Mouse (Mus musculus) embryonic stem cell, embryonic (primary cell): Measurements from ENCODE around the gene Rbbp6.

Experiments
- CTCF ChIA-PET, 4 experiments: fragments of 300-600 bp in 2 of 4; fragments of 350-600 bp in 2 of 4; sonication (Branson Sonifier 250); formaldehyde crosslinking; loops; one replicate each; lab custom pipeline; 2022; ENCODE audit warnings: inconsistent platforms in 2 of 4; lab: Charles Lee
- POLR2A ChIA-PET, 4 experiments: fragments of 300-600 bp in 2 of 4; fragments of 350-600 bp in 2 of 4; sonication (Branson Sonifier 250); formaldehyde crosslinking; loops; one replicate each; lab custom pipeline; 2022; ENCODE audit warnings: antibody characterized with exemption in 4 of 4, inconsistent platforms in 1 of 4; lab: Charles Lee

The Rbbp6 gene

GRCm38 (mm10) chr7:123007743-123008142 is 42.3 kb downstream of the Rbbp6 start:
- POLR2A ChIA-PET: interaction anchor here (0.6 to 1.7 kb wide), 9 partner anchors 7 to 931 kb away, joined by 3 to 5 read pairs (median 3); no protein-coding TSS in a partner anchor
- CTCF ChIA-PET: interaction anchor here (0.6 to 1.9 kb wide), 5 partner anchors 12 to 531 kb away, joined by 3 to 7 read pairs (median 5); no protein-coding TSS in a partner anchor

DNA sequence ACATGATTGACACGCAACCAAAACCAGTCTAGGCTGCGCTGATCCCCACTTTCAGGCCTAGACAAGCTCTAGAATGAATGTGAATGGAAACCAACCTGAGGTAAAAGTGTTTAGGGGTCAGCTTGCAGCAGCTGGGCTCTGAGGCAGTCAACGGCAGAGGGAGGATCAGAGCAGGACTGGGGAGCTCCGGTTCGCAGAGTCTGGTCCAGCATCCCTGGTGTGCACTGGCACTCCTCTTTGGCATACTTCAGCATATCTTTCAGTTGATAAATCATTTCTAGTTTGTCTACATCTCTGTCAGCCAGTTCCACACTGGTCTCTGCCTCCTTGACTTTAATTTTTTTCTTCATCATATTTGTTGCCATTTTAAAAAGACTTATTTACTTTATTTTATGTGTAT is 48.0 kb downstream of the Rbbp6 start:
- CTCF ChIA-PET: interaction anchor here in 1 of 4 experiments (0.6 kb wide), 1 partner anchor 25 kb away, joined by 6 read pairs; no protein-coding TSS in a partner anchor
- POLR2A ChIA-PET: interaction anchor here in 2 of 4 experiments (0.9 to 1.2 kb wide), 3 partner anchors 17 to 535 kb away, joined by 3 read pairs; no protein-coding TSS in a partner anchor

DNA sequence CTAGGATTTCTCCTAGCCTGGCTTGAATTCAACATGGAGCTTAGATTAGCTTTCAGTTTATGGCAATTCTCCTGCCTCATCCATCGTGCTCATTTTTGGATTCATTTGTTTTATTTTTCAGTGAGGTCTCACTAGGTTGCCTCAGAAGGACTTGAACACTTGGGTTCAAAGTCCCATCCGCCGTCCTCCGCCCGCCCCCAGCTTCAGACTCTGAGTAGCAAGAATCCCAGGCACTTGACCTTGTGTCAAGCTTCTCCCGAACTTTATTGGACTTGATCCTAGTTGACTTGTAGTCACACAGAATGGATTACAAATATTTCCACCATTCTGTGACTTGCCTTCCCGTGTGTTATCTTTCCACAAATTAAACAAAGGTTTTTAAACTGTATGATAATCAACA is 49.2 kb downstream of the Rbbp6 start:
- CTCF ChIA-PET: no interaction called here

GRCm38 (mm10) chr7:123017627-123018026 is 52.1 kb downstream of the Rbbp6 start:
- ChIA-PET CTCF (no interaction called here), POLR2A (interaction anchor here in 1 of 4 experiments (0.7 kb wide), 1 partner anchor 382 kb away, joined by 5 read pairs; no protein-coding TSS in a partner anchor)

More for the DNA sequence above, 49.2 kb downstream of the Rbbp6 start:
- POLR2A ChIA-PET: interaction anchor here in 2 of 4 experiments (0.5 to 1.2 kb wide), 5 partner anchors 9 to 143 kb away, joined by 3 to 4 read pairs (median 3); no protein-coding TSS in a partner anchor

- ChIA-PET CTCF (interaction anchor here in 1 of 4 experiments (0.6 kb wide), 1 partner anchor 554 kb away, joined by 4 read pairs; no protein-coding TSS in a partner anchor), POLR2A (no interaction called here)
Observed at GRCm38 (mm10) chr7:123025123-123025522, 59.6 kb downstream of the Rbbp6 start.

GRCm38 (mm10) chr7:123030295-123030694 is 64.8 kb downstream of the Rbbp6 start:
- POLR2A ChIA-PET: interaction anchor here in 3 of 4 experiments (0.6 to 2.2 kb wide), 15 partner anchors 9 to 340 kb away, joined by 3 to 10 read pairs (median 3); partner anchors contain the start of genes Arhgap17 (in 2 of the 3) and Lcmt1 (in 2 of the 3)
- CTCF ChIA-PET: interaction anchor here in 2 of 4 experiments (1.0 kb wide), 2 partner anchors 85 to 118 kb away, joined by 3 to 4 read pairs; no protein-coding TSS in a partner anchor

DNA sequence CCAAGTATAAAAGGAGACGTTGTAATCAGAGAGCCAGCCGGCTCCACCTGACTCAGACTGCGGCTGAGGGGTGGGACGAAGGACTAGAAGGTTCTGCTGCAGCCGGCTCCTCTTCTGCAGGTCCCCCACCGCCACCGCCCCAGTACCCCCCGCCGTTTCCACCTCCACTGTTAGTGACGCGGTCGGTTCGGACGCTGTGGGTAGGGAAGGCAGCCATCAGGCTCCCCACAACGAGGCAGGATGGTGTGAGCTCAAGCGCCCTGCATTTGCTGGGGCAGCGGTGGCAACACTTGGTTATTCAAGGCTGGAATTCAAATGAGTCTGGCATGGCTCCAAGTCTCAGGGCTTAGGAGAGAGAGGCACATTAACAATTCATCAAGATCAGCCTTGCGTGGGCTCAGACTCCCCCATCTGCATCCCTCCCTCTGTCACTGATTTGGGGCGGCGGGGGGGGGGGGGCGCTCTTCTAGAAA is 65.3 kb downstream of the Rbbp6 start:
- ChIA-PET CTCF (interaction anchor here in 2 of 4 experiments (1.0 kb wide), 2 partner anchors 86 to 118 kb away, joined by 3 to 4 read pairs; no protein-coding TSS in a partner anchor), POLR2A (interaction anchor here (0.5 to 2.2 kb wide), 22 partner anchors 9 to 340 kb away, joined by 3 to 10 read pairs (median 3); partner anchors contain the start of genes Arhgap17 (in 2 of the 4) and Lcmt1 (in 2 of the 4))

DNA sequence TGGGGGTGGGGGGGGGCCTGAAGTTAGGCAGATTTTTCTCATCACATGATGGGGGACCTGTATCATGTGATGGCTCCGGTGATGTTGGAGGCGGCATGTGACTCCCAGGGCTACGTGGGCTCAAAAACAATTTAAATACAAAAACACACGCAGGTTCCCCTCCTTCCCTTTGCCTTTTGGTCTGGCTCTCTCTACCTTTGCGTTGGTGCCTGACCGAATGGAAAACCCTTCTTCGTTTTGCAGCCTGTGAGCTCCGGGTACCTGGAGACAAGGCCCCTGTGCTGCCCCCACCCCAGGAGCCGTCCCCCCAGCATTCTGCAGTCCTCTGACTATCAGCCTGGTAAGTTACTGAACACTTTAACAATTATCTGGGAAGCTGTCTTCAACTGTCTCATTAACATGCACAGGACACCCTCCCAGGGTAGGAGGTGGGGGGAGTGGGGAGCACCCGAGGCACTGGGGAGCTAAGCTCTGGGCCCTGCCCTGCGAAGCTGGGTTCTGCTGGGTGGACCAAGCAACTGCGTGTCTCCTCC is 65.8 kb downstream of the Rbbp6 start:
- ChIA-PET CTCF (interaction anchor here in 1 of 4 experiments (0.7 to 1.0 kb wide), 3 partner anchors 12 to 419 kb away, joined by 3 to 7 read pairs (median 3); no protein-coding TSS in a partner anchor), POLR2A (interaction anchor here (0.5 to 2.2 kb wide), 22 partner anchors 8 to 468 kb away, joined by 3 to 10 read pairs (median 3); partner anchors contain the start of genes Arhgap17 (in 3 of the 4), Lcmt1 (in 3 of the 4) and Tnrc6a (in 1 of the 4))

GRCm38 (mm10) chr7:123035314-123035713 is 69.8 kb downstream of the Rbbp6 start:
- CTCF ChIA-PET: no interaction called here
- POLR2A ChIA-PET: interaction anchor here in 3 of 4 experiments (0.7 to 1.3 kb wide), 7 partner anchors 8 to 56 kb away, joined by 3 to 5 read pairs (median 3); no protein-coding TSS in a partner anchor

DNA sequence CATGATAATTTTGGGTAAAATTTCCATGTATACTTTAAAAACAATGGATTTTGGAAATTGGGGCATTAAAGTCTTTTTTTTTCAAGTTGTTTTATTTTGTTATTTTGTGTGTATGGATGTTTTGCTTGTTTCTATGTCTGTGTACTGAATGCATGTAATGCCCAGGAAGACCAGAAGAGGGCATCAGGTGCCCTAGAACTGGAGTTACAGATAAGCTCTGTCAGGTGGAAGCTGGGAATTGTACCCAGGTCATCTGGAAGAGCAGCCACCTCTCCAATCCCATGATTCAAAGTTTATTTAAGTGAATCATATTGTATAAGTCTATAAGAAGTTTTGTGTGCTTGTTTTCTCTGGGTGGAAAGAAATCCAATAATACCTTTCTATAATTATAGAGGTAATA is 73.8 kb downstream of the Rbbp6 start:
- POLR2A ChIA-PET: interaction anchor here in 2 of 4 experiments (1.0 to 1.4 kb wide), 2 partner anchors 8 to 26 kb away, joined by 3 to 5 read pairs; no protein-coding TSS in a partner anchor
- CTCF ChIA-PET: interaction anchor here (0.5 to 1.0 kb wide), 11 partner anchors 11 to 426 kb away, joined by 3 to 4 read pairs (median 3); no protein-coding TSS in a partner anchor

- POLR2A ChIA-PET: interaction anchor here in 2 of 4 experiments (0.7 to 1.2 kb wide), 2 partner anchors 18 to 354 kb away, joined by 3 read pairs; no protein-coding TSS in a partner anchor
- CTCF ChIA-PET: no interaction called here
Observed at GRCm38 (mm10) chr7:123045146-123045545, 79.7 kb downstream of the Rbbp6 start.

DNA sequence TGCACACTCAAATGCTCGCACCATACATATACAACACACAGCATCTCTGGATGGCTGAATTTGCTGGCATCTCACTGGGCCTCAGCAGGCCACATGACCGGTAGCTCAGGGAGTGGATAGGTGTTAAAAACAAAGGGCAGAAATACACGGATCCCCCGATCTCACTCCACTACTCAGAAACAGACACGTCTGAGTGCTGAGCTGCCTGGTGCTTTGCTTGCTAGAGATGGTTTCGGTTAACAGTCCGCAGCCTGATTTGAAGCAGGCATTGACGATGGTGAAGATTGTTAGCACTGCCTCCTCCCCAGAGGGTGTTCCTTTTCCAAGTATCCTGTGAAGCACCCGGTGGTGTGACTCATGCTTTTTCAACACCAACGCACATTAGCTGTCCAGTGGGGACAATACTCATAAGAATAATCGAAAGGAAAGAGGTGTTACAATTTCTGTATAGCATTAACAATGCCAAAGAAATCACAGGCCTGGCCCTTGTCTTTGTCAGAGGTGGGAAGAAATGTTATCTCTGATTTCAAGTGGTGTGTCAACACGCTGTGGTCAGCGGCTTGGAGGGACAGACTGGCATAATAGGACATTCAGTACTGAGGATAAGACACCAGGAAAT is 81.1 kb downstream of the Rbbp6 start:
- POLR2A ChIA-PET: interaction anchor here in 2 of 4 experiments (0.7 to 1.0 kb wide), 5 partner anchors 10 to 17 kb away, joined by 3 read pairs; no protein-coding TSS in a partner anchor

More for the DNA sequence above, 81.1 kb downstream of the Rbbp6 start:
- CTCF ChIA-PET: interaction anchor here in 1 of 4 experiments (0.7 kb wide), 1 partner anchor 27 kb away, joined by 6 read pairs; no protein-coding TSS in a partner anchor
